Mouse (Mus musculus): ENCODE measurements at regions not wholly inside any gene's neighbourhood (a gene's known extent, or its start where the extent isn't known, plus 50 kb on each side); places are given as distances from the start of the nearest gene placed in this dataset.

DNA sequence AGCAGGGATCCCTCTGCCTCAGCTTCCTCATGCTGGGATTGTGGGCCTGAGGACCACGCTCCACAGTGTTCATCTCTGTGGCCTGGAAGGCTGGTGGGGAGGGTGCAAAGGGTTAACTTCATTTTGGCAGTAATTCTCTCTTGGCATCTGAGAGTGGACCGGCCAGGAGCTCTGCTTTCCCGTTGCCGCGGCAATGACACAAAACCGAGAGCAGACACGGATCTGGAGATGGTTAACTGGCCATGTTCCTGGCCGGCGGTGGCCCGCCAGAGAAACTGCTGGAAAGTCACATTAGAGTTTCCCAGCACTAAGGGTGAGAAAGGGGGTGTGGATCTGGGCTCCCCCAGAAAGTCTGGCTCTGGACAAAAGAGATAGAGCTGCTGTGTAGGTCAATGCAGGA lies 89.8 kb upstream of the Haao start:
- no peak for TF ChIP-seq POLR2A (IDR thresholded peaks at IDR 0.05; ENCODE audit: insufficient read length, low read depth)

DNA sequence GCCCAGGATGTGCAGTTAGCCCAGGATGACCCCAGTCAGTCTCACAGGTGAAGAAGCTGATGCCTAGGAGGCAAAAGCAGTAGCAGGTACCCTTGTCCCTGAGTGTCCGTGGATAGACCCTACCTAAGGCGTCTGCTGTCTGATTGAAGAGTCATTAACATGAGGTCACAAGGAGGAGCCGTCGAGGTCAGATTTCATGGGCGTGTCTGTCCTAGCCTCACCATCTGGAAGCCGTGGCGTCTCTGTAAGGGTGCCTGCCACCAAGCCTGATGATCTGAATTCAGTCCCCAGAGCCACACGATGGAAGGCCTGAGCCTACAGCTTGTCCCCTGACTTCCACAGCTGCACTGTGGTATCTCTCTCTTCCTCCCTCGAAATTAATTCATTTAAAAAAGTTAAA lies 88.9 kb upstream of the Haao start:
- H3ac ChIP-seq (ENCODE audit: control insufficient read depth, insufficient read length): no peak overlapping the region
- no peak overlapping the region for H3K4me2 ChIP-seq (ENCODE audit: low read depth)
- TF ChIP-seq REST (IDR thresholded peaks at IDR 0.05; ENCODE audit: insufficient read depth, insufficient read length) (no peak), POLR2A (IDR thresholded peaks at IDR 0.05; ENCODE audit: insufficient read length, low read depth) (no peak), CEBPB (IDR thresholded peaks at IDR 0.05; ENCODE audit: insufficient read depth, poor library complexity, severe bottlenecking) (no peak), MYOD1 (IDR thresholded peaks at IDR 0.05; ENCODE audit: control insufficient read depth in 1 of 3, insufficient read length in 2 of 3, low read depth in 2 of 3) (no peak), USF1 (IDR thresholded peaks at IDR 0.05; ENCODE audit: low read depth) (no peak)
- H3K4me3 ChIP-seq: no peak overlapping the region
- no peaks in the 10 kb centered on the region for H3K79me2 ChIP-seq (ENCODE audit: control insufficient read depth, insufficient read depth)
- no peaks in the 10 kb centered on the region for H3K27me3 ChIP-seq (ENCODE audit: control insufficient read depth, insufficient read depth, insufficient read length)
- no peaks in the 10 kb centered on the region for H3K36me3 ChIP-seq (ENCODE audit: control insufficient read depth, insufficient read depth)

More for the DNA sequence above, 89.8 kb upstream of the Haao start:
- H3K27me3 ChIP-seq (ENCODE audit: control insufficient read depth, insufficient read depth, insufficient read length): no peaks in the 10 kb centered on the region
- H3ac ChIP-seq (ENCODE audit: control insufficient read depth, insufficient read length): no peak overlapping the region
- H3K4me3 ChIP-seq: no peak overlapping the region
- H3K36me3 ChIP-seq (ENCODE audit: control insufficient read depth, insufficient read depth): no peaks in the 10 kb centered on the region
- H3K4me2 ChIP-seq (ENCODE audit: low read depth): no peak overlapping the region
- H3K79me2 ChIP-seq (ENCODE audit: control insufficient read depth, insufficient read depth): no peaks in the 10 kb centered on the region

DNA sequence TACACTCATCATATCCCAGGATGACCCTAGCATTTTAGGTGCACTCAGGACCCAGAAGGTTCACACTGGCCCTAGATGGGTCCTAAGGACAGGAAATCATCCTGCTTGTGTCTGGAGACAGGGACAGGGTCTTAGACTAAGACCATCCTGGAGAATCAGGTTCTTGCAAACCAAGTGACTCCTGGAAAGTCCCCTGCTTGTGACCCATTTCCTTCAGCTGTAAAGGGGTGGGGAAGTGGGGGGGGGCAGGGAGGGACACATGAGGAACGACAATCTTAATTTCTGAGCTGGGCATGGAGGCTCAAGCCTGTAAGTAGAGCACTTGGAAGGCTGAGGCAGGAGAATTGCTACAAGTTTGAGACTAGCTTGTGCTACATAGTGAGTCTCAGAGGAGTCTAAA lies 88.2 kb upstream of the Haao start:
- H3K36me3 ChIP-seq (ENCODE audit: control insufficient read depth, insufficient read depth): no peaks in the 10 kb centered on the region
- no peaks in the 10 kb centered on the region for H3K79me2 ChIP-seq (ENCODE audit: control insufficient read depth, insufficient read depth)
- no peak overlapping the region for H3K4me3 ChIP-seq
- no peak overlapping the region for H3ac ChIP-seq (ENCODE audit: control insufficient read depth, insufficient read length)
- no peak overlapping the region for H3K4me2 ChIP-seq (ENCODE audit: low read depth)
- TF ChIP-seq E2F4 (IDR thresholded peaks at IDR 0.05; ENCODE audit: insufficient read depth) (no peak), REST (IDR thresholded peaks at IDR 0.05; ENCODE audit: insufficient read depth, insufficient read length) (no peak), MAX (IDR thresholded peaks at IDR 0.05; ENCODE audit: low read depth) (no peak), POLR2AphosphoS2 (IDR thresholded peaks at IDR 0.05; ENCODE audit: insufficient read length, low read depth) (no peak), USF1 (IDR thresholded peaks at IDR 0.05; ENCODE audit: low read depth) (no peak), MYOG (IDR thresholded peaks at IDR 0.05; ENCODE audit: control insufficient read depth in 1 of 3, insufficient read depth in 1 of 3, insufficient read length in 2 of 3, low read depth in 2 of 3) (no peak), POLR2A (IDR thresholded peaks at IDR 0.05; ENCODE audit: insufficient read length, low read depth) (no peak), TCF3 (IDR thresholded peaks at IDR 0.05; ENCODE audit: insufficient read length, low read depth) (no peak), CEBPB (IDR thresholded peaks at IDR 0.05; ENCODE audit: insufficient read depth, poor library complexity, severe bottlenecking) (no peak), SRF (IDR thresholded peaks at IDR 0.05; ENCODE audit: control insufficient read depth, insufficient read length, low read depth) (no peak), TCF12 (IDR thresholded peaks at IDR 0.05; ENCODE audit: insufficient read depth, poor library complexity, severe bottlenecking) (no peak), MYOD1 (IDR thresholded peaks at IDR 0.05; ENCODE audit: control insufficient read depth in 1 of 3, insufficient read length in 2 of 3, low read depth in 2 of 3) (no peak)
- H3K27me3 ChIP-seq (ENCODE audit: control insufficient read depth, insufficient read depth, insufficient read length): no peaks in the 10 kb centered on the region

DNA sequence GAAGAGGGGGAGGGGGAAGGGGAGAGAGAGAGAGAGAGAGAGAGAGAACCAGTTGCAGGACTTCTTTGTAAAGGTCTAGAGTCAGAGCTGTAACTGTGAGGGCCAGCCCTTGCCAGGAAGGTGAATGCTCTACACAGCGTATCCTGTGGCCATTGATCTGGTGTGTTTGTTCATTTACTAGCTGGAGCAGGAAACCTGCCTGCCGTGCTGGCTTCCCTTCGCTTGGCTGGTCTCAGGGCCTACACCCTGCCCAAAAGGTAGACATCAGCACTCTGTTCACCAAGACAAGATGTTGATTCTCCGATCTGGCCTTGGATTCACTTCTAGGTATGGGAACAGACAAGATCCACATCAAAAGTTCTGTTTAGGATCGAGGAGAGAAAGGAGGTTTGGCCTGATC lies 87.5 kb upstream of the Haao start:
- no peak overlapping the region for H3K4me3 ChIP-seq
- H3K27me3 ChIP-seq (ENCODE audit: control insufficient read depth, insufficient read depth, insufficient read length): no peaks in the 10 kb centered on the region
- no peak for TF ChIP-seq E2F4 (IDR thresholded peaks at IDR 0.05; ENCODE audit: insufficient read depth)
- no peak for TF ChIP-seq SRF (IDR thresholded peaks at IDR 0.05; ENCODE audit: control insufficient read depth, insufficient read length, low read depth)
- no peak for TF ChIP-seq POLR2AphosphoS2 (IDR thresholded peaks at IDR 0.05; ENCODE audit: insufficient read length, low read depth)
- no peak for TF ChIP-seq CEBPB (IDR thresholded peaks at IDR 0.05; ENCODE audit: insufficient read depth, poor library complexity, severe bottlenecking)
- no peak overlapping the region for H3K4me2 ChIP-seq (ENCODE audit: low read depth)
- no peaks in the 10 kb centered on the region for H3K79me2 ChIP-seq (ENCODE audit: control insufficient read depth, insufficient read depth)
- no peak overlapping the region for H3ac ChIP-seq (ENCODE audit: control insufficient read depth, insufficient read length)
- no peaks in the 10 kb centered on the region for H3K36me3 ChIP-seq (ENCODE audit: control insufficient read depth, insufficient read depth)

DNA sequence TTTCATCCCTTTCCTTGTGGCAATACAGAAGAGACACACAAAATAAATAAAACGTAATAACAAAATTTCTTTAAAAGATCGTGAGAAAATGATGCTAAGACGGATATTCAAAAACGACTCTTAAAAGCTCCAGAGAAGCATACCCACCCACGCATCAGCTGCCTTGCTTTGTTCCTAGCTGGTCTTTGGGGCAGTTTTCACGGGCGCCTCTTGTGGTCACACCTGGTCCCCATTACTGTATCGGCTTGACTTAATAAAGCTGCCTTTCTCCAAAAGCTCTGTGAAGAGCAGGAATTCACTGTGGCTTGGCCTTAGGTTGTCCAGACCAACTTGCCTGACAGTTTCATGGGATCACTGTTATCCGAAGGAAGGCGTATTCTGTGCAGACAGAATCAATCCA lies 86.0 kb upstream of the Haao start:
- no peak overlapping the region for H3K4me2 ChIP-seq (ENCODE audit: low read depth)
- no peak overlapping the region for H3K4me3 ChIP-seq
- TF ChIP-seq MYOD1 (IDR thresholded peaks at IDR 0.05; ENCODE audit: control insufficient read depth in 1 of 3, insufficient read length in 2 of 3, low read depth in 2 of 3) (peak in 2 of 3 experiments; percentile 24 to 54), USF1 (IDR thresholded peaks at IDR 0.05; ENCODE audit: low read depth) (no peak), POLR2A (IDR thresholded peaks at IDR 0.05; ENCODE audit: insufficient read length, low read depth) (no peak)
- no peaks in the 10 kb centered on the region for H3K27me3 ChIP-seq (ENCODE audit: control insufficient read depth, insufficient read depth, insufficient read length)
- no peak overlapping the region for H3ac ChIP-seq (ENCODE audit: control insufficient read depth, insufficient read length)
- H3K79me2 ChIP-seq (ENCODE audit: control insufficient read depth, insufficient read depth): no peaks in the 10 kb centered on the region
- no peaks in the 10 kb centered on the region for H3K36me3 ChIP-seq (ENCODE audit: control insufficient read depth, insufficient read depth)

DNA sequence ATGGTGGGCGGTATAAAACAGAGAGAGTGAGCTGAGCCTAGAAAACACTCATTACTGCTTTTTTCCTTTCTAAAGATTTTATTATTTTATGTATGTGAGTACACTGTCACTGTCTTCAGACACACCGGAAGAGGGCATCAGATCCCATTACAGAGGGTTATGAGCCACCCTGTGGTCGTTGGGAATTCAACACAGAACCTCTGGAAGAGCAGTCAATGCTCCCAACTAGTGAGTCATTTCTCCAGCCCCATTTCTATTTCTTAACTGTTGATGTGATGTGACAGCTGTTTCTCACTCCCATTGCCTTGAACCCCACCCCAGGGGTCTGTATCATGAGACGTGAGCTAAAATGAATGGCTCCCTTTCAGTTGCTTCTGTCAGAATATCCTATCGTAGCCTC lies 82.6 kb upstream of the Haao start:
- no peak overlapping the region for H3K4me2 ChIP-seq (ENCODE audit: low read depth)
- no peaks in the 10 kb centered on the region for H3K36me3 ChIP-seq (ENCODE audit: control insufficient read depth, insufficient read depth)
- no peak overlapping the region for H3ac ChIP-seq (ENCODE audit: control insufficient read depth, insufficient read length)
- no peaks in the 10 kb centered on the region for H3K27me3 ChIP-seq (ENCODE audit: control insufficient read depth, insufficient read depth, insufficient read length)
- TF ChIP-seq TCF3 (IDR thresholded peaks at IDR 0.05; ENCODE audit: insufficient read length, low read depth): no peak
- no peak for TF ChIP-seq CEBPB (IDR thresholded peaks at IDR 0.05; ENCODE audit: insufficient read depth, poor library complexity, severe bottlenecking)
- no peak for TF ChIP-seq SRF (IDR thresholded peaks at IDR 0.05; ENCODE audit: control insufficient read depth, insufficient read length, low read depth)
- TF ChIP-seq USF1 (IDR thresholded peaks at IDR 0.05; ENCODE audit: low read depth): no peak
- H3K4me3 ChIP-seq: no peak overlapping the region
- H3K79me2 ChIP-seq (ENCODE audit: control insufficient read depth, insufficient read depth): no peaks in the 10 kb centered on the region
